Mouse (Mus musculus) adrenal gland, adult 8-10 months (tissue): Measurements from ENCODE around the gene Mcrs1. TPM values are rescaled to one million over a fixed set of nuclear protein-coding genes. Genes with fewer than 3 reads are reported as not detected.
A peak's percentile ranks its signal among the peaks of the same experiment; 100 is the strongest.
"Not testable (repeated sequence)": the region's sequence is repeated elsewhere in the genome, so short reads cannot be mapped to it uniquely, and the experiment has no call there.

ENCODE experiments used
- DNase-seq: peaks from one replicate; pipeline ENCODE4 v3.0.0; 2022
- total RNA-seq, 4 experiments: library from RNA; stranded (reverse); gene quantifications; 2 replicates each; pipeline ENCODE4 v1.2.4; 2022

Mcrs1 gene
- total RNA-seq, 4 experiments from 2014 or later = 43.9 to 54.3 (median 49.1) TPM

DNA sequence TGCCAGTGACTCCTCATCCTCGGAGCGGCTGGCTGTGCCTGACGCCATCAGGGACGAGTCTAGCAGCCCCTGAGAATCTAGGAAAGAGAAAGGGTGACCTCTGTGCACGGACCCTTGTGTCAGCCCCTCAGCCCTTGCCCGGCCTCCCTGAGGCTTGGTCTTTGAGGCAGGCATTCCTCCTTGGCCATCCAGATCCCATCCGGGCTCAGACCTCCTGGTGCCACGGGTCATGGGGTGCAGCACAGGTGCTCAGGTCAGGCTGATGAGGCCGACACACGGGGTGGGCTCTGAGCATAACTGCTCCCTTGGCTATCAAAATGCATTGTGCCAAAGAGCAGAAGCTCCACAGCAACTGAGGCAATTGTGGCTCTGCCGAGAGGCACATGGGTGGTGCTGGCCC lies 1.8 kb downstream of the Mcrs1 start:
- DNase-seq = no peak

GRCm38 (mm10) chr15:99248972-99249371 lies 2.8 kb downstream of the Mcrs1 start:
- DNase-seq = no peak

GRCm38 (mm10) chr15:99246736-99247135 lies 5.0 kb downstream of the Mcrs1 start:
- DNase-seq = not testable (repeated sequence)

- no peak for DNase-seq
These were observed 9.7 kb downstream of the Mcrs1 start for GRCm38 (mm10) chr15:99242045-99242444.

GRCm38 (mm10) chr15:99241249-99241648 lies 10.5 kb downstream of the Mcrs1 start:
- no peak for DNase-seq

DNA sequence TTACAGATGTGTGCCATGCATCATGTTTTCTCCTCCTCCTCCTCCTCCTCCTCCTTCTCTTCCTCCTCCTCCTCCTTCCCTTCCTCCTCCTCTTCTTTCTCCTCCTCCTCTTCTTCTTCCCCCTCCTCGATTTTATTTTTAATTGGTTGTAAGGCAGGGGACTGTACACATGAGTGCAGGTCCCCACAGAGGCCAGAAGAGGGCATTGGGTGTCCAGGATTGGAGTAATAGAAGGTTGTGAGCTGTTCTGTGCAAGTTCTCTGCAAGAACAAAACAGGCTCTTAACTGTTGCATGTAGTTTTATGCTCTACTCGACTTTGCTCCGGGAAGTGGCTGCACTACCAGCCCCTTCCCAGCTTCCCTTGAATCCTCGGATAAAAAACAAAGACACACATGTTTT lies 11.6 kb downstream of the Mcrs1 start:
- DNase-seq = no peak

- DNase-seq = no peak
These were observed 13.8 kb downstream of the Mcrs1 start for GRCm38 (mm10) chr15:99238006-99238405.

GRCm38 (mm10) chr15:99234326-99235010 lies 17.3 kb downstream of the Mcrs1 start:
- DNase-seq = no peak

GRCm38 (mm10) chr15:99233719-99234118 lies 18.0 kb downstream of the Mcrs1 start:
- DNase-seq = no peak

DNA sequence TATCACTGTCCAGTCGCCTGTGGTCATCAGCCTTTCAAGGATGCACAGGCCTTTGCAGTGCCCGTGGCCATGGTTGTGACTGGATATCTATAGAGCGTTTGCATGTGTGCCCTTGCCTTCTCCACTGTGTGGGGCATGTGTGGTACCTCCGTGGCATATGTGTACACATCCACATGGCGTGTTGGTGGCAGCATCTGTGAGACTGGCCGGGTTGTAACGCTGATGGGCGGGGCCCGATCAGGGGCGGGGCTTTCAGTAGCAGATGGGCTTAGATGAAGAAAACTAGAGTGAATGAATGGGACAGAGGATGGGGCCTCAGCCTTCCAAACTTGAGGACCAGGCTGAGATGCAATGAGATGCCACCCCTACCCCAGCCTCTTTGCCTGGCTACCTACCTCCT lies 19.8 kb downstream of the Mcrs1 start:
- DNase-seq = no peak

DNA sequence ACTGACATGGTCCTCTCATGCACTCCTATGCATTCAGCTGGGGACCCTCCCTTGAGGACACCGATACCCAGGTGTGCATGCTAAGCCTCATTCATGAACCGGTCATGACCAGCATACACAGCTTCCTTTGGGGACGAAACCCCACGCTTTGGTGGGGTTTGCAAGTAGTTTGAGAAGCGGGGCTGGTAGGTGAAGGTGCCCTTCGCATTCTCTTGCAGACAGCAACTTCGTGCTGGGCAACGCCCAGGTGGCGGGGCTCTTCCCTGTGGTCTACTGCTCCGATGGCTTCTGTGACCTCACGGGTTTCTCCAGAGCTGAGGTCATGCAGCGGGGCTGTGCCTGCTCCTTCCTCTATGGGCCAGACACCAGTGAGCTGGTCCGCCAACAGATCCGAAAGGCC lies 25.7 kb downstream of the Mcrs1 start:
- DNase-seq = no peak

GRCm38 (mm10) chr15:99225081-99225810 lies 26.5 kb downstream of the Mcrs1 start:
- no peak for DNase-seq

DNA sequence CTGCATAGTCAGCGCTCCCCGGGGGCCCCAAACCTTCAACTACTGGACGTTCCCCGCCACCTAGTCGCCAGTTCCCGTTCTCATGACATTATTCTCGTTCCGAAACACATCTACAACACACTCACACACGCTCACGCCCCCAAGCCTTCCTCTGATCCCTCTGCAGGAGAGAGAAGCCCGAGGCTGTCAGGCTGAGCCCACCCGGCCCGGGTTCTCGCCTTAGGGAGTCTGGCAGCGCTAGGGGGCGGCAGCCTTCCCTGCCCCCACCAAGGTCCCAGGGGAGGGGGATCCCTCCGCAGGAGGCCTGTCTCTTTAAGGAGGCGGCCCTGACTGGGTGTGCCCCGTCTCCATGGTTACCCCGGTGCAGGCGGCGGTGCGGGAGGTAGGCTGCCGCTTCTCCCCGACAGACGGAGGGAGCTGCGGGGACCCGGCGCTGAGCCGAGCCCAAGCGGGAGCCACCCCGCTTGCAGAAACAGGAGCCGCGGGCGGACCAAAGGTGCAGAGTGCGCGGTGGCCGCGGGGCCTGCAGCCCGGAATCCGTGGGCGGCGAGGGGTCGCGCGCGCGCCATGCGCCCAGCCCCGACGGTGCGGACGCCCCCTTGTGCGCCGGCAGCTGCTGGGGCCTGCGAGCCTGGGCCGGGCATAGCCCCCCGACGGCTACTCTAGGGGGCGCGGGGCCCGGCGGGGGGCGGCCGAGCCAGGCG lies 27.4 kb downstream of the Mcrs1 start, which contains the start of gene Kcnh3:
Kcnh3 (plus strand) TSS at position 654 of the 704 bp plus-strand sequence.
- peak; percentile 33 for DNase-seq

DNA sequence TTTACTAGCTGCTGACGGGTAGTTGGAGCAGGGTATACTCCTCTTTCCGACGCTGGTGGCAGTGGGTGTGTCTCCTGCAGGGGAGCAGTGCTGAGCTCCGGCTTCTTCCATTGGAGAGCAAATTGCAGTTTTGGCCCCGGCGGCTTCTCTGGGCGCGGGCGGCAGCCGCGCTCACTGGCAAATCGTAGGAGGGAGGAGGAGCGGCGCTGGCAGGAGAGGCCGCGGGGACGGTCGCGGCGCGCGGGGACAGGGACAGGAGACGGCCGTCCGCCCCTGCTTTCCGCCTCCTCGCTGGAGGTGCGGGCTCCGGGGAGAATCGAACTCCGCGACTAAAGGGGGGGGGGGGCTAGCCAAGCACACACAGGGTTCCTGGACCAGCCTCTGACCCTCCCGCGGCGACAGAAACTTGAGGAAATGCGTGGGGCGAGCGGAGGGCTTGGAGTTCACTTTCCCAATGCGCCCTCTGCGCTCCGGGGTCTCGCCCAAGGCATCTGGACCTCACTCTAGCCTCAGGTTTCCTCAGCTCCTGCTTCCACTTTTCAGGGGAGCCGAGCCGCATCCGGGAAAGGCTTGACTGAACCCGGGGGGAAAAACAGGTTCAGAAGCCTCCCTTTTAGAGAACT lies 28.1 kb downstream of the Mcrs1 start:
- no peak for DNase-seq

DNA sequence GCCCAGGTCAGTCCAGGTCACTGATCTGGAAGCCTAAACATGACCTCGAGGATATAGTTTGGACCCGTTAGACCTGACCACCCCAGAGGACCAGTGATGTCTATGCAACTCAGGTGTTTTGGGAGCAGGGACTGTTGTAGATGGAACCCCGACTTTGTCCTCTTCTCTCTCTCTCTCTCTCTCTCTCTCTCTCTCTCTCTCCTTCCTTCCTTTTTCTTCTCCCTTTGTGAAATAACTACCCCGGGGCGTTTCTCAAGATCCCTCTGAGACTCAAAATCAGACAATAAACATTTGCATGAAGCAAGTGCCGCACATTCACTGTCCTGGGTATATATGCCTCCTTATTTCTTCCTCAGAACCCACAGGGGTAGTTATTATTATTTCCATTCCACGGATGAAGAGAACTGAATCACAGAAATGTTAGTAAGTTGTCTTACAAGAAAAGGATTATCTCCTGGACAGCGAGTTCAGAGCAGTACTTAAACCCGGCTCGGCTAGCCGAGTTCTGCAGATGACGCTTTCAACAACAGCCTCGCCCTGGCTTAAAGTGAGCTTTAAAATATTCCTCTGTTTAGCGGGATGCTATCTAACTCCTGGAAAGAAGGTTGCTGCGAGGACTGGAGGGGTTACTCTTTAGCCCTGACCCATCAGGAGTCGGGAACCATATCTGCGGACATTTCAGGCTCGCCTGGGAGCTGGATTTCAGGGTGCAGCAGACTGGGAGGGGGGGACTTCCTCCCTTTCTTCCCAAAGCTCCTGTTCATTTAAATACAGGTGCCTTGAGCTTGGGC lies 28.8 kb downstream of the Mcrs1 start:
- no peak for DNase-seq

- DNase-seq = no peak
These were observed 30.3 kb downstream of the Mcrs1 start for GRCm38 (mm10) chr15:99221315-99221952.

DNA sequence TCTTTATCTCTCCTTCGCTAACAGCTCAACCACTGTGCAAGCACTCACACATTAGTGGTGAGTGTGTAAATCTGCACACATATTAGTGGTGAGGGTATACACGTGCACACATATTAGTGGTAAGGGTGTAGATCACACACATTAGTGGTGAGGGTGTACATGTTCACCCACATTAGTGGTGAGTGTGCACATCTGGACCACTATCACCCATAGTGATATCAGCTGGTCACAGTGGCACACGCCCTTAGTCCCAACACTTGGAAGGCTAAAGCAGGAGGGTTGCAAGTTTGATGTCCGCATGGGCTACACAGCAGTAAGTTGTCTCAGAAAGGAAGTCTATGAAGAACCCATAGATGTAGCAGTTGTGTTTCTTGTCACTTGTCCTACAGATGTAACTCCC lies 34.1 kb downstream of the Mcrs1 start:
- DNase-seq = no peak

GRCm38 (mm10) chr15:99215741-99216463 lies 35.9 kb downstream of the Mcrs1 start:
- no peak for DNase-seq

- no peak for DNase-seq
These were observed 36.8 kb downstream of the Mcrs1 start for GRCm38 (mm10) chr15:99214941-99215340.

DNA sequence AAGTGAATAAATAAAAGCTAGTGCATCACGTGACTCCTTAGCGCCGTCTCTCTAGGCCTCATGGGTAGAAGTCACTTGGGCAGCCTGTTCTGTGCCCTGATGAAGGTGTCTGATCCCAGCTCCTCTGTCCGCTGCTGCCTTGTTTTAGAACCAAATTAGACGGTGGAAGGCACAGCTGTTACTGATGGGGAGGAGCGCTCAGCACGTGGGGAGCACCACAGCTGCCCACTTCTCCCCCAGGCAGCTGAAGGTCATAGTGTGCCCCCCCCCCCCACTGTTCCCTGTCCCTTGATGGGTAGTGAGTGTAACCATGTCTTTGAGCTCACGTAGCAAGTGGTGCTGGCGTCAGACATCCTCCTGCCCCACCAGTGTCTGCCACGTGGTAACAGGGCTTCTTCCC lies 38.6 kb downstream of the Mcrs1 start:
- DNase-seq = no peak

- no peak for DNase-seq
These were observed 45.8 kb downstream of the Mcrs1 start for GRCm38 (mm10) chr15:99205959-99206358.
